Mouse (Mus musculus): ENCODE results near the gene Rasa4.
"Not testable (repeated sequence)": the region's sequence is repeated elsewhere in the genome, so short reads cannot be mapped to it uniquely, and the experiment has no call there.

The Rasa4 gene

DNA sequence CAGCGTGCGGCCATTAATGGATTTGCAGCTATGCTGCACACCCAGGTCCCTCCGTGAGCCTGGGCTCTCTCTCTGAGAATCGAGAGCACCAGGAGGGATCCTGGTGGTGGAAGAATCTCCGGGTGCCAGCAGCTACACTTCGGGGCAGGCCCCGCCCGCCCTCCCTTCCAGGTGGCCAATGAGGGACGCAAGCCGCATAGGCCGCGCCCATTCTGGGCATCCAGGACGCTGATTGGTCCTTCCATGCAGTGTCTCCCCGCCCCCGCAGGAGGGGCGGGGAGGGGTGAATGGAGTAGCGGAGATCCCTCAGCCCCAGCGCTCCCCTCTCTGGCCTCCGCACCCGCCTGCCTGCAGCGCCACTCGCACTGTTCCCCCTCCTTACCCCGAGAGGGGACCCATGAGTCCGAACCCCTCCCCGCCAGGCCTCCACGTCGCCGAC, at the start of gene Rasa4:
Rasa4 (plus strand) TSS at position 248 of the 439 bp plus-strand sequence.
- peak; percentile 93 to 94 for DNase-seq (ENCODE audit: low spot score in 2 of 2)

DNA sequence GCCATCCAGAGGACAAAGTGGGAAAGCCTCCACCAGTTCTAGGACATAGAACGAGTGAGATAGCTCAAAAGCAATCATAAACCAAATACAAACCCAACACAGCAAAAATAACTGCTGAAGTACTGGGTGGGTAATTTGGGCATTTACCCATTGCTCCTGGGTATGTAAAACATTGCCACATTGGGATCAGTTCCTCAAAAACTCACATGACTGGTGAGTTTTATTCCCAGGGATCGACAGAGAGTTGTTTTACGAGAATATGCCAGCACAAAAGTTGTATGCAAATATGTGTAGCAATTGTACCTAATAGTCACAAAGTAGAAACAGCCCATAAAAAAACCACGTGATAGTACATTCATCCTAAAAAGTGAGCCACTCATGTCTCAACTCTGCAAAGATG, 48.8 kb upstream of the Rasa4 start:
- no peak for DNase-seq (ENCODE audit: low spot score in 2 of 2)

DNA sequence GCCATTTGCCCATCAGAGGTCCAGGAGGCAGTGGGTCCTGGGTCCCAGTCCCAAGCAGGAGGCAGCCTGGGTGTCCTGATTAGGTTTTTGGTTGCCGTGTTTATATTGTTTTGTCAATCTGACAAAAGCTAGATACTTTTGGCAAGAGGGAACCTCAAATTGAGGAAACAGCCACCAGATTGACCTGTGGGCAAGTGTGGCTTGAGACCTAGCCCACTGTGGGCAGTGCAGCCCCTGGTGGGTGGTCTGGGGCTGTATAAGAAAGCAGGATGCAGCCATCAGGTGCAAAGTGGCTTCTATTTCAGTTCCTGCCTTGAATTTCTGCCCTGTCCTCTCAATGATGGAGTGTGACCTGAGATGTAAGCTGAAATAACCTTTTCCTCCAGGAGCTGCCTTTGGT, 48.4 kb upstream of the Rasa4 start:
- no peak for DNase-seq (ENCODE audit: low spot score in 2 of 2)

DNA sequence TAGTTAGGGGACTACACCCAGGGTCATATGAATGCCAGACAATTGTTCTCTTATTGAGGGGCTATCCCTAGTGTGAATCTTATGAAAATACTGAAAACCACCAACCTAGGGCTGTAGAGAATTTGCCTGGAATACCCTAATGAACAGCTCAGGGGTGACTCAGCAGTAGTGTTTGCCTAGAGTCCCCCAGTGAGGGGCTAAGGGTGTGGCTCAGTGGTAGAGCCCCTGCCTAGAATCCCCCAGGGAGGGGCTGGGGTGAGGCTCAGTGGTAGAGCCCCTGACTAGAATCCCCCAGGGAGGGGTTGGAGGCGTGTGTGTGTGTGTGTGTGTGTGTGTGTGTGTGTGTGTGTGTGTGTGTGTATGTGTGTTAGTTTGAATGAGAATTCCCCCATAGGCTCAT, 47.0 kb upstream of the Rasa4 start:
- no peak for DNase-seq (ENCODE audit: low spot score in 2 of 2)

DNA sequence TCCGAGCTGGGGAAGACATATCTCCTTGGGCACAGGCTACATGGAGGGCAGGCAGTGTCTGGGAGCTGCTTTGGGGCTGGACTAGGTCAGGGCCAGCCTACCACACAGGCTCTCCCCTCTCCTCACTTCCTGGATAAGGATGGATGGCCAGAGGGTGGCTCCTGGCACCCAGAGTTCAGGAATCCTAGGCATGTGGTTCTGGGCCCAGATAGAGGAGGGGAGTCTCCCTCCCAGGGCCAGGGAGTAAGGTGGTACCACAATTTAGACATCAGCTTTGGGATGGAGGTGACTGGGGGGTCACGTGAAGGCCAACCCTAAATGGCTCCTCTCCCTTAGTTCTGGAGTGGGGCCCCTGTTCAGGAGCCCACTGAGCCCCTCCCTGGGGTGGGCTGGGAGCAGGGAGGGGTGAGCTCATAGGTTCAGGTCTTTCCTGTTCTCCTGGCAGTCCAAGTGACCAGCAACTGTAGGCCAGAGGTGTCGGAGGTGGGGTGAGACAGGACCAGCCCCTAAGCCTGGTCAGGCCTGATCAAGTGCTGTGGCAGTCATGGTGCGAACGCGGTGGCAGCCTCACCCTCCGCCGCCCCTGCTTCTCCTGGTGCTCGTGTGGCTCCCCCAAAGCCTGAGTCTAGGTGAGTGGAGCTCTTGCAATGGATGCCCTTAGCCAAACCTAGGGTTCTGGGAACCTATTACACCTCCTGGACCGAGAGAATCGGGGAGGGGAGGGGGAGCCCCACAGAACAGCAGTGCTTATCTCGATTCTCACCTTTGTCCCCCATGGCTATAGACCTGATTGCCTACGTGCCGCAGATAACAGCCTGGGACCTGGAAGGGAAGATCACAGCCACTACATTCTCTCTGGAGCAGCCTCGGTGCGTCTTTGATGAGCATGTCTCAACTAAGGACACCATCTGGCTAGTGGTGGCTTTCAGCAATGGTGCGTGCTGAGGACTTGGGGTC, 45.2 kb upstream of the Rasa4 start, which contains the start of gene Upk3b:
Upk3b (plus strand) TSS at position 239 of the 957 bp plus-strand sequence.
- no peak for DNase-seq (ENCODE audit: low spot score in 2 of 2)

DNA sequence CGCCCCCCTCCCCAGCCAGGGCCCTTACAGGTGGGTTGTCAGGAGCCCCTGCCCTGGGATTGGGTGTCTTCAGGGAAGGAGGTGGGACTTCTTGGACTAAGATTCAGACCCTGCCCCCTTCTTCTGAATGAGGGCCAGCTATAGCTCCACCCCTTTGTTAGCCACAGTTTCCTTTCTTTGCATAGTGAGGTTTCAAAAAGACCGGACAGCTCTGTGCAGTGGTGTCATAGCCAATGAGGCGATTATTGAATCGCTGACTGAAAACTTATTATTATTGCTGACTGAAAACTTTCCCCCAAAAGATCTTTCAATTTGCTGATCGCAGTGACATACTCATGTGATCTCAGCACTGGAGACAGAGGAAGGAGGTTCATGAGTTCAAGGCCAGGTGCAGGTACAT, 43.5 kb upstream of the Rasa4 start:
- no peak for DNase-seq (ENCODE audit: low spot score in 2 of 2)

DNA sequence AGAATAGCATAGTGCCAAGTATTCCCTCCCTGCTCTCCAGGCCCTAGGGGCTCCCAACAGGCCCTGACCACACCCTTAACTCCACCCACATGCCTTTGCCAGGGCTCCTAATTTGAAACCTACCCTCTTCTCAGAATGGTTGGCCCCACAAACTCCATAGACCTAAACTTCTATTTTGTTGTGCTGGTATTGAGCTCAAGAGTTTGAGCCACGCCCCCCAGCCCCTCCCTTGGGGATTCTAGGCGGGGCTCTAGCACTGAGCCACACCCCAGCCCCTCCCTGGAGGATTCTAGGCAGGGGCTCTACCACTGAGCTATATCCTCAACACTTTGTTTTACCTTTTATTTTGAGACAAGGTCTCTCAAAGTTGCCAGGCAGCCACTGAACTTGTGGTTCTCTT, 42.5 kb upstream of the Rasa4 start:
- no peak for DNase-seq (ENCODE audit: low spot score in 2 of 2)

DNA sequence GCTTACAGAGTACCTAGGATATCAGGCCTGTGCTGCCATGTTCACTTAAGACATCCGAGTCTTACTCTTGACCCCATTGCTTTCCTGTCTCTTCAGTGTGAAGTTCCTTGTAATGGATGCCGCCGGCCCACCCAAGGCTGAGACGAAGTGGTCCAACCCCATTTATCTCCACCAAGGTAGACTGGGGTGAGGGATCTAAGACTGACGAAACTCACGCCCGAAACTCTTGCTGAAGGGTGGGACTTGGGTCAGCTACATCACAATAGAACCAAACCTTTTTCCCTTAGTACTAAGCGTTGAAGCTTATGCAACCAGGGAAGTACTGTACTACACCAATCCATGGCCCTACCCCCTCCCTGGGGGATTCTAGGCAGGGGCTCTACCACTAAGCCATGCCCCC, 42.0 kb upstream of the Rasa4 start:
- DNase-seq (ENCODE audit: low spot score in 2 of 2): no peak

DNA sequence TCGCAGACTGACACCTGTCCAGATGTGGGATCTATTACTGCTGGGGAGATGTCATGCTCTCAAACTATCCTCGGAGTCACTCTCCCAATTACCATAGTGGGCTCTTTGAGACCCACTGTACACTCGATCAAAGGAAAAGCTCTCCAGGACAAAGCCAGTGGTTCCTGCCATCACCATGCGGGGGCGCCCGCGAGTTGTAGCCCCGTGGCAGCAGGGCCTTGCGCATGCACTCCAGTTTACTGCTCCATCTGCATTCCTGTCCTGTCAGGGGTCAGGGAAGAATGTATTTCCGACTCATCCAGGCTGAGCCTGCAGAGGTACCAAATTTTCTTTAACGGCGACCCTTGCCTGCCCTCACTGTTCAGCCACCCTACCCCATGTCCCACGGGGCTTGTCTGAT, 38.9 kb upstream of the Rasa4 start:
- no peak for DNase-seq (ENCODE audit: low spot score in 2 of 2)

DNA sequence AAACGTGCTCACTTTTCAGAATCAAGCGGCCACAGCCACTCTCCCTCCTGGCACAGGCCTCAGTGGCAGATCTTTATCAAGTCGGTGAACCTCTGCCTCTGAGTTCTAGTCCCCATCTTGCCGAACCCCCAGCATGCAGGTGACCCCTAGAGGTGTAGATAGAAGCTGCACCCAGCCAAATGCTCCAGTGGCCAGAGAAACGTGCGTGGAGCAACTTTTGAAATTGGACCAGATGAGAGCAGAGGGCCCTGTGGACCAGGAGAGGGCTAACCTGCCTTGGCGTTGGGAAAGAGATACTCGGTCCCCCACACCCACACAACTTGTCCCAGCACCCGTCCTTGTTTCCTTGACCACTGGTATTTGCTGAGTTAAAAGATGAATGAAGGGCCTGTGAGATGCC, 38.3 kb upstream of the Rasa4 start:
- DNase-seq (ENCODE audit: low spot score in 2 of 2): no peak

DNA sequence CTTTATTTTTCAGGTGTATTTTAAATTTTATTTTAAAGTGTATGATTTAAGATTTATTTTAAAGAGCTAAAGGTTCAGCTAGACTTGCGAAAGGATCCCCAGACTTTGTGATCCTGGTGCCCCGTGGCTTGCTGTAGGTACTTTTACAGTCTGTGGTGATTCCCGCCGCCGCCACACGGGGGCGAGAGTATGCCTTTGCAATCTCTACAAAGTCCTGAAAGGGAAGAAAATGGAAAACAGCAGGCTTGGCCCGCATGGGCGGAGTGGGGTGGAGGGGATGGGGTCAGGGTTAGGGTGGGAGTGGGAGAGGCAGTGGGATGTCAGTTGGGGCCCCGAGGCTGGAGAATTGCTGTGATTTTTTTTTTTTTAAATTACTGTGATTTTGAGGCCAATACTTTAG, 37.7 kb upstream of the Rasa4 start:
- DNase-seq (ENCODE audit: low spot score in 2 of 2): peak; percentile 60 to 67

DNA sequence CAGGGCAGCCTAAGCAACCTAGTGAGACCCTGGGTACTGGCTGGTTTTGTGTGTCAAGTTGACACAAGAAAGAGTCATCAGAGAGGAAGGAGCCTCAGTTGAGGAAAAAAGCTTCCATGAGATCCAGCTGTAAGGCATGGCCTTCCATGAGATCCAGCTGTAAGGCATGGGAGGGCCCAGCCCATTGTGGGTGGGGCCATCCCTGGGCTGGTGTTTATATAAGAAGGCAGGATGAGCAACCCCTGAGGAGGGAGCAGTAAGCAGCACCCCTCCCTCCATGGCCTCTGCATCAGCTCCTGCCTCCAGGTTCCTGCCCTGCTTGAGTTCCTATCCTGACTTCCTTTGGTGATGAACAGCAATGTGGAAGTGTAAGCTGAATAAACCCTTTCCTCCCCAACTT, 35.2 kb upstream of the Rasa4 start:
- DNase-seq (ENCODE audit: low spot score in 2 of 2): not testable (repeated sequence)

DNA sequence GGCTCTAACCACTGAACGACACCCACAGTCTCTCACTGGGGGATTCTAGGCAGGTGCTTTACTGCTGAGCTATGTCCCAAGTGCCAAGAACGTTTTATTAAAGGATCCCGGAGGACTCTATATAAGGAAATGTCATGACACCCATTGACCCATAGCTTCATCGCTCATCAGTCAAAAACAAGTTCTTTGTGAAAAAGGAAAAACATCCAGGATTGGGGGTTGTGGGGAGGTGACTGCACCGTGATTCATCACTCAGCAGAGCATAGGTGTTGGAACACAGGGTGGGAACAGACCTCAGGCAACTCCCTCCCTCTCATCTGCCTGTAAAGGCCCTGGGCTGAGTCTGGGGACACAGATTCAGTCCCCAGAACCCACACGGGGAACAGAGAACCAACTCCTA, 33.8 kb upstream of the Rasa4 start:
- no peak for DNase-seq (ENCODE audit: low spot score in 2 of 2)

DNA sequence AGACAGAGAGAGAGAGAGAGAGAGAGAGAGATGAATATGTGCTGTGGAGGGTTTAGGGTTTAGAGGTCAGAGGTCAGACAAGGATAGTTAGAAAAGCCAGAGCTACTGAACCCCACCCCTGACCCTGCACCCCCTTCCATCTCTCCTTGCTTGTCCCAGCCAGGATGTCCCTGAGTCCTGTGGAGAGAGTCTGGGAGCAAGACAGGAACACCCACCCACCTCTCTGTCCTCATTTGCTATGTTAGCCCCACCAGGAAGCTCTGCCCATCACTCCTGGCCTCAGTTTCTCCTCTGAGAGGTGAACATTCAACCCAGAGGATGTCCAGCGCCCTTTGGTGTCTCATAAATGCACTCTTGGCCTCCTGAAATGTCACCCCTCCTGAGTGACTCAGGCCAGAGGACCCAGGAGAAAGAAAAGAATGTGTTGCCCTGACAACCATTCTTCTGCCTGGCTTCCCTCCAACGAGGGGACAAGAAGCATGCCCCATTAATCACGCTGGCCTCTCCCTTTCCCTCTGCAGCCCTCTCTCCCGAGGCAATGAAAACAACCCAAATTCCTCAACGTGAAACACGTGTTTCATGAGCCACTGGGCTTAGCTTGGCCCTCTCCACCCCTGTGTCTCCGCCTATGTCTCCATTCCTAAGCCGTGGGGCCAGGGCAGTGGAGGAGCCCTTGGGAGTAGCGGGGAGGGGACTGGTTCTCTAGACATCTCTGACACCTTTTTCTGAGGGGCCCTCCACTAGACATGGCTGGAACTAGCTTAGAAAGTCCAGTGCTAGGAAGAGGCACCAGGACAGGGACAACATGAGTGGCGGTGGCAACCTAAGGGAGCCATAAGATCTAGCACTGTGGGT, 32.3 kb upstream of the Rasa4 start:
- DNase-seq (ENCODE audit: low spot score in 2 of 2): no peak

DNA sequence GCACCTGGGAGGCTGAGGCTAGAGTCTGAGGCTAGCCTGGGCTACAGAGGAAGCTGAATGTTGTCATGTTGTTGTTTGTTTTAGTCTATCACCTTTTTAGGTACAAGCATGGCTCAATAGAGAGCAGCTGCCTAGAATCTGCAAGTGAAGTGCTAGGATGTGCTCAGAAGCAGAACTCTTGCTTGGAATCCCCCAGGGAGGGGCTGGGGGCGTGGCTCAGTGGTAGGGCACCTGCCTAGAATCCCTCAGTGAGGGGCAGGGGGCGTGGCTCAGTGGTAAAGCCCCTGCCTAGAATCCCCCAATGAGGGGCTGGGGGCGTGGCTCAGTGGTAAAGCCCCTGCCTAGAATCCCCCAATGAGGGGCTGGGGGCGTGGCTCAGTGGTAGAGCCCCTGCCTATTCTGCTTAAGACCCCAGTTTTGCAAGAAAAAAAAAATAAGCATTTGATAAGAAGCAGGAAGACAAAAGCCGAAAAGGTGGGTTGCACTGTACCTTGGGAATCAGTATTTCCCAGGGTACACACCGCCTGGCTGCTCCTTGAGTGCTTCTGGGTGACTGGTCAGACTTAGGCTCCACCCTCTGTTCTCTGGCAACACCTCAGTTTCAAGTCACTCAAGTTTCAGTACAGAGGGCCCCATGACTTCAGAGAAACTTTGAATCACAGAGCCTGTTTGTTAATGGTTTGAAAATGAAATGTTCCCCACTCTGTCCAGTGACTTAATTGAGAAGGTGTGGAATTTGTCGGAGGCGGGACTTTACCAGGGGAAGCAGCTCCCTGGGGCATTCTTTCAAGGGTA, 30.7 kb upstream of the Rasa4 start:
- no peak for DNase-seq (ENCODE audit: low spot score in 2 of 2)

DNA sequence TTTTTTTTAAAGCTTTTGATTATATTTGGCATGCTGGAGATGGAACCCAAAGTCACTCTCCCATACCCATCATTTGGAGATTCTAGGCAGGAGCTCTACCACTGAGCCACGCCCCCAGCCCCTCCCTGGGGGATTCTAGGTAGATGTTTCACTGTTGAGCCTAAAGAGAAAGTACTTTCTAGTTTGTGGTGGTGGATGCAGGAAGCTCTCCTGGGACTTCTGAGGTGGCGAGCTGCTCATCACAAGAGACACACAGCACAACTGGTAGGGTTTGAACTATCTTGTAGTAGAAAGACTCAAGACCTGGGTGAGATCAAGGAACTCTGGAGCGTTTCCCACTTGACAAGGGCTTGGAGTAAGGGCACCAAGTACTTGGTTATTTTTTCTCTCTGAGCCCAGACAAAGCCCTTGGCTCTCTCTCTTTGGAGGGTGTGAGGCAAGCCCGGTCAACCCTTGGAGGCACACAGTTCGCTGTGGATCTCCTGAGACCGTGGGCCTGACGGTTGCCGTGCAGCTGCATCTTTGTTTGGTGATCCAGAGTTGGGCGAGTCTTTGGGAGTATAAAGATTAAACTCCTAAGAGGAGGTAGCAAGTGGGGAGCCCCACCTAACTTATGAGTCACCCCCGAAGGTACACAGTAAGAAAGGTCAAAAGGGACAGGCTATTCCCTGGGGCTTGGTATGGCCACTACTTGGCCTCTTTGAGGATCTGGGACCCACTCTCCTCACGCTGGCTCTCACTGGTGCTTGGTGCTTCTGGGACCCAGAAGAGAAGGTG, 29.2 kb upstream of the Rasa4 start, which contains the start of gene Upk3bl:
Upk3bl (plus strand) TSS at position 192 of the 777 bp plus-strand sequence.
- no peak for DNase-seq (ENCODE audit: low spot score in 2 of 2)

DNA sequence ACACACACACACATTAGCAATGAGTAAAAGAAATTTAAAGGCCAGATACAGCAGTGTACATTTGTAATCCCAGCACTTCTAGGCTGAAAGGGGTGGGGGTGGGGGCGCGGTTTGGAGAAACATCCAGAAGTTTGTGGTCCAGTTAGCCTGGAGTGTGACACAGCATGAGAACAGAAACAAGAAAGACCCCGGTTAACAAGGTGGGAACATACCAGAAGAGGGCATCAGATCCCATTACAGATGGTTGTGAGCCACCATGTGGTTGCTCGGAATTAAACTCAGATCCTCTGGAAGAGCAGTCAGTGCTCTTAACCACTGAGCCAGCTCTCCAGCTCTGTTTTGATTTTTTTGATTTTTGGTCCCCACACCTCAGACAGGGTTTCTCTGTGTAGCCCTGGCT, 27.7 kb upstream of the Rasa4 start:
- no peak for DNase-seq (ENCODE audit: low spot score in 2 of 2)

DNA sequence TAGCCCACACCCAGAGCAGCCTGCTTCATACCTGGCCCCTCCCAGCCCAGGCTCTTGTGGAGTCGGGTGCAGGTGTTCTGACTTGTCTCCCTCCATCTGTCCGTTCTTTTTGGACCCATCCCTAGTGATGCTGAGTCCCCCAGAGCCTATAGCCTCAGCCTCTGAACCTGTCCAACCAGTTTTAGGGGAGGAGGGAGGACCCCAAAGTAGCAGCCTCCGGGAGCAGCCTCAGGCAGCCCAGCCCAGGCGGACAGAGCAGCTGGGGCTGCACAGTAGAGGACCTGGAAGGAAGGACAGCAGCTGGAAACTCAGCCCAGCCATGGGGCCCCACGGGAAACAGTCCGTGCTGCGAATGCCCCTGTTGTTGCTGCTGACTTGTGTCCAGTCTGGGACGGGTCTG, 26.6 kb upstream of the Rasa4 start:
- no peak for DNase-seq (ENCODE audit: low spot score in 2 of 2)

DNA sequence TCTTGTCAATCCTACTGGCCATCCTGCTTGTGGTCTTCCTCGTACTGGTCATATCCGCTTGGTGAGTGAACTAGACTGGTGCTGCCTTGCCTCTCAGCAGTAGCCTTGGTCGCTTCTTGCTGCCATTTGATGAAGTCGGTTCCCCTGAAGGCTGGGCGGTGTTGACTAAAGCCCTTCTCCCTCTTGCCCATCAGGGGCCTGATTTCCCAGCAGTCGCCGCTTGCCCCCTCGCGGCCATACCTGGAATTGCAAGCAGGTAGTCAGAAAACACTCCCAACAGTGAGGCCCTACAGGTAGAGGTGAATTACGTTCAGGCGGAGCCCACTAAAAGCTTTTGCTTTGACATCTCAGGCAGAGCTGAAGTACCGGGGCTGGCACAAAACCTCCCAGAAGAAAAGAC, 22.1 kb upstream of the Rasa4 start:
- peak; percentile 40 to 46 for DNase-seq (ENCODE audit: low spot score in 2 of 2)

DNA sequence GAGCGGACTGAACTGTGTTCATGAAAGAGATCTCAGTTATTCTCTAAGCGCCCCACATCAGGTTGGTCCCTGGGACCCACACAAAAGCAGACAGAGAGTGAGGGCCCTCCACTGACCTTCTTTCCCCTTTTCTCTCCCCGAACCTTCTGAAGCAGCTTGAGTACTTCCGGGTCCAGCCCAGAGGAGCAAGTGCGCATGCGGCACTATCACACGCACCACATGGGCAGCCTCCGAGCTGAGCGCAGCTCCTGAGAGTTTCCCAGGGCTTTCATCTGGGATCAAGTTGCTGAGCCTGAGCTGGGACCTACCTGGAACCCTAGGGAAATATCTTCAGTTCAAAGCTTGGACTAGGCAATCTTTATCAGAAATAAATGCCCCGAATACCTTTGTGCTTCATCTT, 19.8 kb upstream of the Rasa4 start:
- no peak for DNase-seq (ENCODE audit: low spot score in 2 of 2)
